Mouse (Mus musculus): ENCODE results near the gene Fosb.

- TF ChIP-seq POLR2A (IDR thresholded peaks at IDR 0.05; ENCODE audit: extremely low read depth, insufficient read depth, low read length), result no peak
- TF ChIP-seq CTCF (IDR thresholded peaks at IDR 0.05; ENCODE audit: low read depth, low read length), result no peak
These were observed 4.2 kb upstream of the Fosb start for GRCm38 (mm10) chr7:19314033-19314432.

Data from liver, adult 2 months (tissue).